Mouse (Mus musculus) bone marrow, adult 2 months (tissue): Measurements from ENCODE around the gene Psd4. TPM values are rescaled to one million over a fixed set of nuclear protein-coding genes. Genes with fewer than 3 reads are reported as not detected.

Source experiments
- H3K27ac ChIP-seq: fragments of 200-500 bp; 2 replicates; pipeline ENCODE4 v1.5.1; 2012; ENCODE audit warnings: low read depth, mild to moderate bottlenecking, control low read depth, inconsistent platforms, low read length; ENCODE audit not compliant: control insufficient read depth, poor library complexity, insufficient read depth
- H3K4me1 ChIP-seq: fragments of 200-500 bp; 2 replicates; pipeline ENCODE4 v1.6.1; 2011; ENCODE audit warnings: low read length; ENCODE audit not compliant: control insufficient read depth, insufficient read depth
- H3K4me3 ChIP-seq: fragments of 200-500 bp; replicated peaks from 2 replicates; pipeline ENCODE3; 2011; ENCODE audit warnings: mild to moderate bottlenecking, low read depth, low read length, control low read depth; ENCODE audit not compliant: control insufficient read depth
- CTCF ChIP-seq: fragments of 200-500 bp; IDR thresholded peaks from 2 replicates; pipeline ENCODE4 v1.5.1; 2011; ENCODE audit warnings: low read length, control low read depth; ENCODE audit not compliant: control insufficient read depth, insufficient read depth
- POLR2A ChIP-seq: fragments of 200-500 bp; IDR thresholded peaks from 2 replicates; pipeline ENCODE4 v1.6.1; 2011; ENCODE audit warnings: low read depth, mild to moderate bottlenecking, control low read depth, low read length, borderline replicate concordance; ENCODE audit not compliant: control insufficient read depth
- WGBS: fragments of 180-500 bp; shearing (Covaris S2); methylation state at CpG from one replicate; pipeline ENCODE4 v1.1.7; 2018; 5-methylcytosine and 5-hydroxymethylcytosine counted together
- polyA plus RNA-seq: library from polyadenylated mRNA; stranded (reverse); fragments of >200 nt; gene quantifications from 2 replicates; pipeline ENCODE4 v1.2.4, GENCODE M21; 2011; ENCODE audit warnings: low replicate concordance; ENCODE audit not compliant: missing spikeins, insufficient read depth, insufficient read length

Gene Psd4
- polyA plus RNA-seq, 1 experiment = 32.2 TPM

DNA sequence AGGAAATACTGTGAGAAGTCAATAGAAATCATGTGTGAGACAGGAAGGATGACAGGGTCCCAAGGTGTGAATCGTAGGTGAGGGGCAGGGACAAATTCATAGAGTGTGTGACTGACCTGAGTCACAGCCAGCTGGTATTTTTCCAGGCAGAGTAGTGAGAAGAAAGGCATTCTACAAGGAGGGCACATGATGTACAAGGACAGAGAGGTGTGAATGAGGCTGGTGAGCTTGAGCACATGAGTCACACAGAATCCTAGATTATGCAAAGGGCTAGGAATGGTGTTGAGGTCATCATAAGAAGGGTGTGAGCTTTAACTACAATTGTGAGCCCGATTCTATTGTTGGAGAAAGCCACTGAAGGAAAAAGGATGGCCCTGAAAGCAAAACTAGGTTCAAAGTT is 72.7 kb downstream of the Psd4 start:
- Histone ChIP-seq H3K4me3 (no peak overlapping the region), H3K4me1 (no peaks in the 10 kb centered on the region), H3K27ac (no peak overlapping the region)
- no peak for TF ChIP-seq CTCF
- TF ChIP-seq POLR2A = no peak
- WGBS = 63% methylated on average over 2 of the region's 2 CpGs

DNA sequence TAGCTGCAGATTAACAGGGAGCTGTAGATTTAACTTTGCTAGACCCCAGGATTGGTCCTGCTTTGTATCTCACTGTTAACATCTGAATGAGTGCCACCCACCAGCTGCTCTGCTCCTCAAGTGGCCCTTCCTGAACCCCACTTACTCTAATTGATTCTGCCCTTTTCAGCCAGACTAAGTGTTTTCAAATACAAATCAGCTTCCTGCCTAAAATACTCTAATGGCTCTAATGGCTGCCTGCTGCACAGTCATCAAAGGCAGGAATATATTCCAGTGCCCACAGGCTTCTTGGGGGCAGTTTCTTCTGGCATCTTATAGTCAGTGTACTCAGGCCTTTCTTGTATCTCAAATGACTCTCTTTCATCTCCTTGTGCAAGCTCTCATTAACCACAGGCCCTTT is 74.5 kb downstream of the Psd4 start:
- Histone ChIP-seq H3K4me1 (no peaks in the 10 kb centered on the region), H3K4me3 (no peak overlapping the region), H3K27ac (no peak overlapping the region)
- TF ChIP-seq POLR2A = no peak

DNA sequence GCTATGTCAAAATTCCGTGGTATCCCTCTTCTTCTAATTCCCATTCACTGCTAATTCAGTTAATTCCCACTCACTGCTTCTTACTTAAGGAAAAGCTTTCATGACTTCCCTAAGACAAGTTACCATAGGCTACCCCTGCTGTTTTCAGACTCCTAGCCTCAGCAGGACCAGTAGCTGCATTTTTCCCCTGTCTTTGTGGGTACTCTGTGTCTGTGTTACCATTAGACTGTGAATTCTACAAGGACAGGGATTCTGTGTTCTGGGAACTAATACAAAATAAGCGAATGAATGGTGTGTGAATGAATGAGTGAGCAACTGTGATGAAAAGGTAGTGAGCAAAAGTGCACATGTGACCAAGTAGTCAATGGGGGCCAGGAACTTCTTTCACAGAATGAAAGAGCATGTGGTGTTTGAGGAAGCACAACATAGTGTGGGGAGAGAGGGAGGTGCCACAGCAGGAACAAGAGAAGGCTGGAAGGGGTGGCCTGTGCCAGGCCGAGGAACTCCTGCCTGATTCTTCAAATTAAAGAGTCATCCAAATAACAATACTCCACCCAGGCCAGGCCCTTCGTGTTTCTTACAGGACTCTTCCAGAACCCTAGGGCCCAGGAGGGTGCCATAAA is 75.0 kb downstream of the Psd4 start:
- H3K27ac ChIP-seq = no peak overlapping the region
- 41% methylated on average over 4 of the region's 4 CpGs for WGBS
- H3K4me1 ChIP-seq = no peaks in the 10 kb centered on the region
- no peak overlapping the region for H3K4me3 ChIP-seq
- TF ChIP-seq CTCF = no peak
- no peak for TF ChIP-seq POLR2A

DNA sequence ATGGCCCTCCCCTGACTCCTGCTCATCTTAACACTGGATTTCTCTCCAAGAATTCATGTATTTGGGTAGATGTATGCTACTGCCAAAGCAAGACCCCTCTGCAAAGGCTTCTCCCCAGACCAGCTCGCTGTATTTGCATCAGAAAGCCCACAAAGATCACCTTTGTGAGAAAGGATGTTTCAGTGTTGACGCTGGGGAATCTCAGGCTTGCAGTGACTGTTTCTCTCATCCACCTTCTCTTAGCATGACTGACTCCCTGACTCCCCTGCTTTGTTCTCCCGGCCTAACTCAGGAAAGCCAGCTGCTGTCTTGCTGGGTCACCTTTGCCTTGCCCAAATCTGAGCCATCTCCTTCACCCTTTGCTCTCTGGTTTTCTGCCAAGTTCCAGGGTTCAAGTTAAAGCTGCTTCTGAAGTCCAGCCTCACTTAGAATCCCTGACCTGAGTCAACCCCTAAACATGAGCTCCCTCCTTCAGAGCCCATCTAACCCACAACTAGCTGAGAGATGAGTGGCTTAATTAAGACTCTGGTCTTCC is 75.9 kb downstream of the Psd4 start:
- 84% methylated on average over 3 of the region's 3 CpGs for WGBS
- no peaks in the 10 kb centered on the region for H3K4me1 ChIP-seq
- no peak overlapping the region for H3K4me3 ChIP-seq
- TF ChIP-seq CTCF = no peak
- TF ChIP-seq POLR2A = no peak
- no peak overlapping the region for H3K27ac ChIP-seq

DNA sequence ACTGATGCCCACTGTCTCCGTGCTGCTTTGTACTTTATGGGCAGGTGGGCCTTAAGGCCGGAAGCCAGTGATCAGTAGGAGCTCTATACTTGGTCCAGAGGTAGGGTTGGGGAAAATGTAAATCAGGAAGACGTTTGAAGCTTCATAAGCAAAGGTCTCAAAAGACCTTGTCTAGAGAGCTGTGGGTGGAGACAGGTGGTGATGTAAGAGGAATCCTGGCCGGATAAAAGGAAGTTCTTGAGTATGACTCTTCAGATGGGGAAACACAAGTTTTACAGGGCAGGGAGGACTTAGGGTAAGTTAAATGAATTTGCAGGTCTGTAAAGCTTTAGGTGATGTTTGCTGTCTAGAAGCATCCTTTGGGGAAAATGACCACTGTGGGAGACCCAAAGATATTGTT is 81.7 kb downstream of the Psd4 start:
- Histone ChIP-seq H3K4me3 (no peak overlapping the region), H3K4me1 (no peaks in the 10 kb centered on the region), H3K27ac (no peak overlapping the region)
- WGBS = 41% methylated on average over 4 of the region's 4 CpGs
- TF ChIP-seq POLR2A (no peak), CTCF (no peak)

DNA sequence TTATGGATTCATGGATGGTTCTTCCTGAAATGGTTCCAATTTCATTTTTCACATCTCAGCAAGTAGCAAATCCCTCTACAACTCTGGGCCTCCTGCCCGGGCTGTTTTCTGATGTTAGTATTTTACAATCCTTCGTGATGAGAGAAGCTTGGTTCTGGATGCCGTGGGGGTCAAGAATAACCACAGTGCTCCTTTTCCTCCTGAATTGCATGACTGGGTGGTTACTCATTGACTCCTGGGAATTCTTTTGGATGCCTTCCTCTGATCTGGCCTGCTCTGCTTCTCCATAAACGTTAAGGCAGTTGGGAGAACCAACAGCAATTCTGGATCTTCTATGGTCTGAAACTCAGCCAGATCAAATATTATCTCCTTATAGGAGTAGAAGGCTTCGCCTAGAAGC is 85.8 kb downstream of the Psd4 start:
- WGBS = 77% methylated on average over 5 of the region's 5 CpGs
- Histone ChIP-seq H3K4me1 (no peaks in the 10 kb centered on the region), H3K4me3 (no peak overlapping the region), H3K27ac (no peak overlapping the region)
- TF ChIP-seq CTCF = no peak
- TF ChIP-seq POLR2A = no peak

DNA sequence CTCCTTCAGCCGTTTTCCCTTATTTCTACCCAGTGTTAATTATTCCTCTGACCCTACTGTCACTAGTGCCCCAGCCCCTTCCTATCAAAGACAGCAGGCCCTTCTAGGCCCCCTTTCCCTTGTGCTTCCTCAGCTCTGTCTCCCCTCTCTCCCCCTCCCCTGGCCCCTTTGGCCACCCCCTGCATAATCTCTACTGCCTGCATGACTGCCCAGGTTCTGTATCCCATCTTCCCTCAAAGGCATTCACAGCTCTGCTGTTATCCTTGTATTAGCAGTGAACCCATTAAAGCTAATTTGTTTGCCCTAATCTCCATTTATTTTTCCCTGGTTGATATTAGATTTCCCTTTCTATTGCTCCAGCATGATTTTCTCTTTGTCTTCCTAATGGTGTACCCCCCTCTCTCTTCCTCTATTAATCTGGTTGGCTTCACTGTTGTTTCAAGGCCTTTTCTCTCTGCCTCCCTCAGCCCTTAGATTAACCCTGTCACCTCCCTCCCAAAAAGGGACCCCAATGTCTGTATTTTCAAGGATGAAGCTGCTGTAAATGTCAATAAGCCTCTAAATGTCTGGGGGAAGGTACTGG is 87.1 kb downstream of the Psd4 start:
- 79% methylated on average over 1 of the region's 1 CpGs for WGBS
- TF ChIP-seq POLR2A = no peak
- TF ChIP-seq CTCF = no peak
- Histone ChIP-seq H3K27ac (no peak overlapping the region), H3K4me1 (no peaks in the 10 kb centered on the region), H3K4me3 (no peak overlapping the region)

DNA sequence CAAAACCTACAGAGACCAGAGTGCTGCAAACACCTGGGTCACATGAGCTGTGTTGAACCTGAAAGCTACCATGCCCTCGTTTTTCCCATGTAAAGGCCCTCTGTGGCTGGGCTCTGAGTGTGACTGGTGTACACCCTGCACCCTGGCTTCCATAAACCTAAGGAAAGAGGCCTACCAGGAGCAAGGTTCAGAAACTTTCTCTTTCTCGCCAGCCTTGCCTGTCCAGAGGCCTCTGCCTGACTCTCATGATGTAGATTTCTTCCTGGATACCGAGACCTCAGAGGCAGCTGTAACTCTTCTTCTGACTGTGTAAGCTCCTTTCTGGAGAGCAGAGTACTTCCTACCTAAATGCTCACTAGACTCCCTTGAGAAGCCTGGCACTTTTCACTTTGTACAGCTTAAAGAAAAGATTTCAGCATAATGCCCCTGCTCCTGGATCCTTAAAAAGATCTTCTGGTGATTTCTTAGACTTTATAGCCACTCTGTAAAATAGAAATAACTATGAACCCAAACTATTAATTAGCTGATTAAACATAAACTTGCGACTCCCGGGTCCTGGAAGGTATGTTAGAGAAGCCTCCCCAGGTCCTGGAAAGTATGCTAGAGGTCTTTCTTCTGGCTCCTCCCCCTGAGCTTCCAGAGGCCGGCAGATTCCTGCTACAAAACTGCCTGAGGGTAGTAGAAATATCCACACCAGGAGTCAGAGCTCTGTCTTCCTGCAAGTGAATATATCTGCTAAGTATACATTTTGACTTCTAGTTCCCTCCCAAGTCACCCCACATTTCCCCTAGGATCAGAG is 87.9 kb downstream of the Psd4 start:
- H3K27ac ChIP-seq = no peak overlapping the region
- no peak for TF ChIP-seq CTCF
- TF ChIP-seq POLR2A = no peak
- WGBS = 65% methylated on average over 6 of the region's 6 CpGs

DNA sequence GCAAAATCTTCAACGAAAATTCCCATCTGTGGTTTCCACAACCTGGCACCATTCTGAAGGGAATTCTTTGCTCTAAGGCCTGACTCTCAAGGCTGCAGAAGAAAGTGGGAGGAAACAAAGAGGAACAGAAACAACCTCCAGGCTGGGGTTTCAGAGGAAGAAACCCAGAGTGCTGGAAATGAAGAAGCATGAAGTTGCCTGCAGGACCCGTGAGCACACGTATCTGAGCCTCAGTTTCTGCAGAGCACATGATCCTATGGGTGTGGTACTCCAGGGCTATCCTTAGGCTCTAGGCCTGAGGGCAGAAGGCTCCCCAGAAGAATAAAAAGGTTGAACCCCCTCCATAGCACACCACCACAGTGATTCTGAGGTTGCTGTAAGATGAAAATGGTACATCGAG is 89.5 kb downstream of the Psd4 start:
- Histone ChIP-seq H3K4me1 (no peaks in the 10 kb centered on the region), H3K27ac (no peak overlapping the region), H3K4me3 (no peak overlapping the region)
- TF ChIP-seq CTCF (no peak), POLR2A (no peak)
- 39% methylated on average over 4 of the region's 4 CpGs for WGBS

More for the DNA sequence above, 87.9 kb downstream of the Psd4 start:
- H3K4me3 ChIP-seq = no peak overlapping the region
- H3K4me1 ChIP-seq = no peaks in the 10 kb centered on the region
